Mouse (Mus musculus) cerebellum, postnatal 36 days (tissue): ENCODE measurements at regions not wholly inside any gene's neighbourhood (a gene's known extent, or its start where the extent isn't known, plus 50 kb on each side); places are given as distances from the start of the nearest gene placed in this dataset.
"Not testable (repeated sequence)": the region's sequence is repeated elsewhere in the genome, so short reads cannot be mapped to it uniquely, and the experiment has no call there.

Source experiments
- DNase-seq, 2 experiments: peaks; one replicate each; pipeline ENCODE4 v3.0.0; 2021 to 2022; ENCODE audit warnings: mixed read lengths in 2 of 2

GRCm38 (mm10) chr7:64101679-64102078, 52.0 kb upstream of the Trpm1 start:
- no peak for DNase-seq

GRCm38 (mm10) chr7:64099606-64100005, 54.0 kb upstream of the Trpm1 start:
- no peak for DNase-seq

- no peak for DNase-seq
Observed at GRCm38 (mm10) chr7:64090067-64090466, 63.6 kb upstream of the Trpm1 start.

DNA sequence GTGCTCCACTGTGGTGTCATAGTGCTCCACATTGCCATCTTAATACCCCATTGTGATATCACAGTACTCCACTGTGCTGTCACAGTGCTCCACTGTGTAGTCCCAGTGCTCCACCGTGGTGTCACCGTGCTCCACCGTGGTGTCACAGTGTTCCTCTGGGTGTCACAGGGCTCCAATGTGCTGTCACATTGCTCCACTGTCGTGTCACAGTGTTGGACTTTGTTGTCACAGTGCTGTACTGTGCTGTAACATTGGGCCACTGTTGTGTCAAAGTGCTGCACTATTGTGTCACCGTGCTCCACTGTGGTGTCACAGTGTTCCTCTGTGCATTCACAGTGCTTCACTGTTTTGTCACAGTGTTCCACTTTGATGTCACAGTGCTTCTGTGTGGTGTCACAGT, 64.6 kb upstream of the Trpm1 start:
- no peak for DNase-seq

- not testable (repeated sequence) for DNase-seq
Observed at GRCm38 (mm10) chr7:64083978-64084377, 69.7 kb upstream of the Trpm1 start.

GRCm38 (mm10) chr7:64082651-64083050, 71.0 kb upstream of the Trpm1 start:
- DNase-seq = no peak

GRCm38 (mm10) chr7:64082201-64082600, 71.4 kb upstream of the Trpm1 start:
- DNase-seq = no peak

DNA sequence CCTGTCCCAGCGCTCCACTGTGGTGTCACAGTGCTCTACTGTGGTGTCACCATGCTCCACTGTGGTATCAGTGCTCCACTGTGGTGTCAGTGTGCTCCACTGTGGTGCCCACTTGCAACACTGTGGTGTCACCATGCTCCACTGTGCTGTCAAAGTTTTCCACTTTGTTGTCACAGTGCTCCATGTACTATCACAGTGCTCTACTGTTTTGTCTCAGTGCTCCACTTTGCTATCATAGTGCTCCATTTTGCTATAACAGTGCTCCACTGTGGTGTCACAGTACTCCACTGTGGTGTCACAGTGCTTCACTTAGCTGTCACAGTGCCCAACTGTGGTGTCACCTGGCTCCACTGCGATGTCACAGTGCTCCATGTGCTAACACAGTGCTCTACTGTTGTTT, 72.0 kb upstream of the Trpm1 start:
- DNase-seq = no peak

DNA sequence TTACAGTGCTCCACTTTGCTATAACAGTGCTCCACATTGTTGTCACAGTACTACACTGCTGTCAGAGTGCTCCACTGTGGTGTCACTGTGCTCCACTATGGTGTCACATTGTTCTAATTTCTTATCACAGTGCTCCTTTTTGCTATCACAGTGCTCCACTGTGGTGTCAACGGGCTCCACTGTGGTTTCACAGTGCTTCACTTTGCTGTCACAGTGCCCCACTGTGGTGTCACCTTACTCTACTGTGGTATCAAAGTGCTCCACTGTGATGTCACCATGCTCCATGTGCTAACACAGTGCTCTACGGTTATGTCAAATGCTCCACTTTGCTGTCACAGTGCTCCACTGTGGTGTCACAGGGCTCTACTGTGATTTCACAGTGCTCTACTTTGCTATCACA, 72.6 kb upstream of the Trpm1 start:
- DNase-seq = no peak

- no peak for DNase-seq
Observed at GRCm38 (mm10) chr7:64079301-64079700, 74.3 kb upstream of the Trpm1 start.

DNA sequence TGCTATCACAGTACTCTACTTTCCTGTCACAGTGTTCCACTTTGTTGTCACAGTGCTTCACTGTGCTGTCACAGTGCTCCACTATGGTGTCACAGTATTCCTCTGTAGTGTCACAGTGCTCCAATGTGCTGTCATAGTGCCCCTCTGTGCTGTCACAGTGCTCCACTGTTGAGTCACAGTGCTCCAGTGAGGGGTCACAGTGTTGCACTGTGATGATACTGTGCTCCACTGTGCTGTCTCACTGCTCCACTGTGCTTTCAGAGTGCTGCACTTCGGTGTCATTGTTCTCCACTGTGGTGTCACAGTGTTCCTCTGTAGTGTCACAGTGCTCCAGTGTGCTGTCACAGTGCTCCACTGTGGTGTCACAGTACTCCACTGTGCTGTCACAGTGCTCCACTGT, 75.0 kb upstream of the Trpm1 start:
- no peak for DNase-seq

DNA sequence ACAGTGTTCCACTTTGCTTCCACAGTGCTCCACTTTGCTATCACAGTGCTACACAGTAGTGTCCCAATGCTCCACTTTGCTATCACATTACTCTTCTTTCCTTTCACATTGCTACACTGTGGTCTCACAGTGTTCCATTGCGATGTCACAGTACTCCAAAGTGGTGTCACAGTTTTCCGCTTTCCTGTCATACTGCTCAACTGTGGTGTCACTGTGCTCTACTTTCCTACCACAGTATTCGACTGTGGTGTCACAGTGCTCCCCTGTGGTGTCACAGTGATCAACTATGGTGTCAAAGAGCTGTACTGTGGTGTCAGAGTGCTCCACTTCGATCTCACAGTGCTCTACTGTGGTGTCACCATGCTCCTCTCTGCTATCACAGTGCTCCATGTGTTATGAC, 76.1 kb upstream of the Trpm1 start:
- DNase-seq = peak in 1 of 2 experiments; percentile 5

- peak in 1 of 2 experiments; percentile 1 for DNase-seq
Observed at GRCm38 (mm10) chr7:64076764-64077360, 76.8 kb upstream of the Trpm1 start.

DNA sequence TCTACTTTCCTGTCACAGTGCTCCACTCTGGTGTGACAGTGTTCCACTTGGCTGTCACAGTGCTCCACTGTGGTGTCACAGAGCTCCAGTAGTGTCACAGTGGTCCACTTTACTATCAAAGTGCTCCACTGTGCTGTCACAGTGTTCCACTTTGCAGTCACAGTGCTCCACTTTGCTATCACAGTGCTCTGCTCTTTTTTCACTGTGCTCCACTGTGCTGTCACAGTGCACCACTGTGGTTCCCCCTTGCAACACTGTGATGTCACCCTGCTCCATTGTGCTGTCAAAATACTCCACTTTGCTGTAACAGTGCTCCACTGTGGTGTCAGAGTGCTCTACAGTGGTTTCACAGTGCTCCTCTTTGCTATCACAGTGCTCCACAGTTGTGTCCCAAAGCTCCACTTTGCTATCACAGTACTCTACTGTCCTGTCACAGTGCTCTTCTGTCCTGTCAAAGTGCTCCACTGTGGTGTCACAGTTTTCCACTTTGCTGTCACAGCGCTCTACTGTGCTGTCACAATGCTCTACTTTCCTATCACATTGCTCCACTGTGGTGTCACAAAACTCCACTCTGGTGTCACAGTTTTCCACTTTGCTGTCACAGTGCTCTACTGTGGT, 77.8 kb upstream of the Trpm1 start:
- DNase-seq = peak in 1 of 2 experiments; percentile 0

- no peak for DNase-seq
Observed at GRCm38 (mm10) chr7:64074661-64075234, 78.9 kb upstream of the Trpm1 start.

- DNase-seq = peak in 1 of 2 experiments; percentile 0
Observed at GRCm38 (mm10) chr7:64074186-64074585, 79.4 kb upstream of the Trpm1 start.

DNA sequence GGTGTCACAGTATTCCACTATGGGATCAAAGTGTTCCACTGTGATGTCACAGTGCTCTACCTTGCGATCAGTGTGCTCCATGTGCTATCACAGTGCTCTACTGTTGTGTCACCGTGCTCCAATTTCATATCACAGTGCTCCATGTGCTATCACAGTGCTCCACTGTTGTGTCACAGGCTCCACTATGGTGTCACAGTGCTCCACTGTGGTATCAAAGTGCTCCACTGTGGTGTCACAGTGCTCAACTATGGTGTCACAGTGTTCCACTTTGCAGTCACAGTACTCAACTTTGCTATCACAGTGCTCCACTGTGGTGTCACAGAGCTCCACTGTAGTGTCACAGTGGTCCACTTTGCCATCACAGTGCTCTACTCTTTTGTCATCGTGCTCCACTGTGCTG, 79.9 kb upstream of the Trpm1 start:
- DNase-seq = no peak

GRCm38 (mm10) chr7:64070930-64071329, 82.7 kb upstream of the Trpm1 start:
- no peak for DNase-seq

DNA sequence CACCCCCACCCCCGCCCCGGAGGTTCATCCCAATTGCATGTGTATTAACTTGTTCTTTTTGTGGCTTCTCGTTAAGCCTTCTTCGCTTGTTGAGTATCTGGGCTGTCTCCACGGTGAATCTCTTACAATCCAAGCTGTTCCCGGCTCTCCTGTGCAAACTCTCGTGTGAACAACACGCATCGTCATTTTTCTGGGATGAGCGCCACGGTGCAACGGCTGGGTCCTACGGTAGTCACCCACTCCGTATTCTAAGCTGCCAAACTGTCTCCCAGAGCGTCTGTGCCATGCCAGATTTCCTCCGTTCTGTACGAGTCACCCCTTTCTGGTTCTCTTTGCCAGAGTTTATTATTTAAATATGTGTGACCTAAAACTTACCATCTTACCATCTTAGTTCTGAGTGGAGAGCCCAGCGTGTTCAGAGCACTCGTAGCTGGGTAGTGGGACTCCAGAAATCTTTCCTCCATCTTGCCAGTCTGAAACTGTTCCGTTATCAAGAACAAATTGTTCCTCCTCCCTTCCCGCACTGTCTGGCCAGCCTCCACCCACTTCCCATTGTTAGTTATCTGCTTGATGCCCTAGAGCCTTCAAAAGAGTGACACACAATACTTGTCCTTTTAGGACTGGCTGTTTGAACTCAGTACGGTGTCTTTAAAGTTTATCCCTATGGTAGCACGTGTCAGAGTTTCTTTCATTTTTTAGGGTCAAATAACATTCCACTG, 87.9 kb upstream of the Trpm1 start:
- peak in 1 of 2 experiments; percentile 38 for DNase-seq

DNA sequence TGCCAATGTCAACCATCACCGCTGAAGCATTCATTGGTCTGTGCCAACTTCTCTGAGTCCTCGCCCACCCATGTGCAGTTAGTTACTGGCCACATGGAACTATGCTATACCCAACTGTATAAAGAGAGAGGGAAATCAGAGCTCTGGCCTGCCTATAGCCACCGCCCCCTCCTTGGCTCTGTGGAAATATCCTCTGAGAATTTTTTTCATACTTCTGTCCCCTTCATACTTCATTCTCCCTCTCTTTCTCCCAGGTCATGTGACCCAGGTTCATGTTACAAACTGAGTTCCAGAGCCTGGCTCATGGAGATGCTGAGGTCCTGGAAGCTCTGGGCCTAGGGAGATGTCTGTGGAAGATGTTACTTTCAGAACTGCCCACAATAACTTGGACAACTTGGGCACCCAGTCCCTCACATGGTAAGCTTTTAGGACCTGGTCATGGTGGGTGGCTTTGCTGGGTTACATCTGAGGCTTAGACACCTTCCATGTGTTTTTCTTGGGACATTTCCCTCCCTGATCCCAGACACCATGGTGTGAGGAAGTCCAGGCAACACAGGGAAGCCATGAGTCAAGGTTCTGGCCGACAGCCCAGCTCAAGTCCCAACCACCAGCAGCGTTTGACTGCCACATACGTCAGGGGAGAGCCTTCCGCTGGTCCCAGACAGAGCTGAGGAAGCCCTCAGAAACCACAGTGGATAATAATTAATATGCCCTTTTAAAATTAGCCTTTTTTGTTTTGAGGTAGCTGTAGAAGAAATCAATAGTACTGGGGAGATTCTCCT, 89.0 kb upstream of the Trpm1 start:
- peak; percentile 70 to 75 for DNase-seq

GRCm38 (mm10) chr7:64061170-64061569, 92.5 kb upstream of the Trpm1 start:
- no peak for DNase-seq

- DNase-seq = no peak
Observed at GRCm38 (mm10) chr7:64060582-64060981, 93.1 kb upstream of the Trpm1 start.

- DNase-seq = peak; percentile 59 to 61
Observed at GRCm38 (mm10) chr7:64060051-64060450, 93.6 kb upstream of the Trpm1 start.
